Mouse (Mus musculus) adrenal gland, adult 8-10 months (tissue): Measurements from ENCODE around the gene Exoc3l4. TPM values are rescaled to one million over a fixed set of nuclear protein-coding genes. Genes with fewer than 3 reads are reported as not detected.

Experiments
- DNase-seq: peaks from one replicate; pipeline ENCODE4 v3.0.0; 2022
- total RNA-seq, 4 experiments: library from RNA; stranded (reverse); gene quantifications; 2 replicates each; pipeline ENCODE4 v1.2.4; 2022

Exoc3l4 gene
- total RNA-seq, 4 experiments from 2014 or later: 3.2 to 10.0 (median 7.8) TPM

DNA sequence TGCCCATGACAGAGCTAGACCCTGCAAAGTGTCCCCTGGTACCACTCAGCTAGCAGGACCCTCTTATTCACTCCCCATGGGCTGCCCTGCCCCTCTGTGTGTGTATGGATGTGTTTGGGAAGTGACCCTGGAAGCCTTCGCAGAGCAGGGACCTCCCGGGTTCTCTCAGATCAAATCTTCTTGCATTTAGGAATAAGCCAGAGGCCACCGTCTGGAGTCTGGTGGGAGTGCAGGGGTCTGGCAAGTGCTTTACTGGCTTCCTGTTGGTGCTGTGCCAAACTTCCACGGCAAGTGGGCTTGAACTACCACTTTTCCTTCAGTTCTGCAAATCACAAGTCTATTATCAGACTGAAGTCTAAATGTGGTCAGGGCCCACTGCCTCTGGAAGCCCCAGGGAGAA is 37.2 kb downstream of the Exoc3l4 start:
- DNase-seq: no peak

DNA sequence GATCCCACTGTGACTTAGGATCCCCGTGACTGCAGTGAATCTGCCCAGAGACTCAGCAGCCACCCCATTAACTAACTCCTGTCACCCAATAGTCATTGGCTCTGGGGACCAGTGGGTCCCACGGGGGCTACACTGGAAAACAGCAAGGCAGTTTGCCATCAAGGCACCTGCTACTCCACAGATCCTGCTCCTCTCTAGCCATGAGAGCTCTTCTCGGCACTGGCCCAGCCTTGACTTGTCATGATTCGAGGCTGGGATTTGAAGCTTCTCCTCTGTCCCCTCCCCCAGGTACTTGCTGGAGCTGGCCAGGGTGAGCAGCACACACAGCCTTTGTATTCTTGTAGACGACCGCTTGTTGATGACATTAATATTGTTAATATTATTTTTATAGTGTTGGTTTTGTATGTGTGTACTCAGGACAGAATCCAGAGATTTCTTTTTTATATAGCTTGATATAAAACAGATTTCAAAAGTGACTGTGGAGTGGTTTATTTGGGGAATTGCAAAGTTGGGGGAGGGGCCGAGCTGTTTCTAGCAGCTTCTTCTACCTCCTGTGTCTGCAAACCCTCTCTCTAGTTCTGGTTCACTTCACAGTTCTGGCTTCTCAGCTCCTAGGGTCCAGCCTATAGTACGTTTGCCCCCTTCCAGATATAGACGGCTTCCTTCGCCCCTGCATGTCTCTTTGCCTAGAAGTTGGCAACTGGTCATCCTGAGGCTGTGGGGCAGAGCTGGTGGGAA is 37.9 kb downstream of the Exoc3l4 start:
- no peak for DNase-seq

DNA sequence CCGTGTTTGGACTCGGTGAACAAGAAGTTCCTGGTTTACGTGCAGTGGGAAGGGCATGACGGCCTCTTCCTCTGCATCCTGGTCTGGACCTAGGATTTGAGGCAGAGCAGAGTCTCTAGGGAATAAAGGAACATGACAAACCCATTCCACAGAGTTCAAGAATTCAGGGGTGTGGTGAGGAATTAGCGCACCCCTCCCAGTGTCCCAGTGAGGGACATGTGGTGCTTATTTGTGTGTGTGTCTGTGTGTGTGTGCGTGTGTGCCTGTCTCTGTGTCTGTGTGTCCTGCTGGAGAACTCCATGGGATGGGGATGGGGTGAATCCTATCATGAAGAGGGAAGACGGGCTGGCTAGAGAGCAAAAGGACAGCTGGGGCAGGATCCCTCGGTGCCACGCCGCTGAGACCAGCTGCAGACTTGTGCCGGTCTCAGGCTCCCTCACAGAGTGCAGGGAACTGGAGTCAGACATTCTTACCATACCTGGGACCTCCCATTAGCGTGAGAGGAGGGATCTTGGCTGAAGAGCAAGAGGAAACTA is 38.6 kb downstream of the Exoc3l4 start:
- no peak for DNase-seq

DNA sequence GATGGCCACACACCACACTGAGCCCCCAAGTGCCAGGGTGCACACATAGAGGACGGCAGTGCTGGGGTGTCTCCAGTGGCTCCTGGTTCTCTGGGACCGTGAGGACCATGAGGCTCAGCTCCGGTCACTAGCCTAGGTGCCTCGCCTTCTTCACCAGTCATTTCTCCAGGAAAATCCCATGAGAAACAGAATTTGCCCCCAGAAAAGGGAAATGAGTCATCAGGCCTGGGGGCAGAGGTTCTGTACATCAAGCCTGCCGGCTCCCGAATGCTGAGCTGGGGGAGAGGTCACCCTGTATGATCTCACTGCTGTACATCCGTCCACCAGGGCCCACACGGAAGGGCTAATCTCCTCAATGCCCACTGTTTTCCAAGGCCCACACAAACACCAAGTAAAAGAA is 39.0 kb downstream of the Exoc3l4 start:
- DNase-seq: no peak

DNA sequence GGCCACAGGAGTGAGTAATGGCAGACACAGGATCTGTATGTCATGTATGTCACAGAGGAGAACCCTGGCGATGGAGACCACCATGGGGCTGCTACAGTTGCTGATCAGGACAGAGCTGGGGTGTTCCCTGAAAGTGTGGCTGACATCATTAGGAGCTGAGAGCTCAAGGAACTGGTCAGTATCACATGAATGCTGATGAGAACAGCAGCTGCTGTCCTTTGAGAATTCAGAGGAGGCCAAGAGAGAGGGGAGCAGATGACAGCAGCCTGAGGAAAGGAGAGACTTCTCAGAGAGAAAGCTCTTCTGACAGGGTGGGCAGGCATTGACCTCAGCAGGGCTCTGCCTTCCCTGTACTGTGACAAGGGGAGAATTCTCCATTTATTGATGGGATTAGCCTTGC is 40.9 kb downstream of the Exoc3l4 start:
- DNase-seq: no peak

DNA sequence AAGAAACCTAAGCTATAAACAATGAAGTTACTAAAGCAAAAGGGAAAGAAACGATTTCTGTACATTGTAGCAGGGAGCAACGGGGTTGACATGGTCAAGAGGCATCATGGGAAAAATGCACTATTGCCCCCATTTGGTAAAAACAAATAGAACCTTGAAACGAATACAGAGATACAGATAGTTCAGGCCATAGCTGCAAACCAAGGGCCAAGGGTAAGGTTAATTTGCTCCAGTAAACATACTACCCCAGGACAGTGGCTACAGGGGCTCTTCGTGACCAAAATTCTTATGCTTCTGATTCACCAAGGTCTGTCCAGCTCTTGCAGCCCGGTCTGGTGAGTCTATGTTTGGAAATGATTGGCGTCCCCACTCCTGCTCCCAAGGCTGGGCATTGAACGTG is 46.8 kb downstream of the Exoc3l4 start:
- no peak for DNase-seq

DNA sequence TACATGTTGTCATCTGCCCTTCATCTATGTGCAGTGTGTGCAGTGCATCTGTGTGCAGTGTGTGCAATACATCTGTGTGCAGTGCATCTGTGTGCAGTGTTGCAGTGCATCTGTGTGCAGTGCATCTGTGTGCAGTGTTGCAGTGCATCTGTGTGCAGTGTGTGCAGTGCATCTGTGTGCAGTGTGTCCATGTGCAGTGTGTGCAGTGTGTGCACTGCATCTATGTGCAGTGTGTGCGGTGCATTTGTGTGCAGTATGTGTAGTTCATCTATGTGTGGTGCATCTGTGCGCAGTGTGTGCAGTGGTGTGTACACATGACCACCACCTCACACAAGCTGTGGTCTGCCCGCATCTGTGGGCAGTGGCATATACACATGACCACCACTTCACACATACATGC is 49.6 kb downstream of the Exoc3l4 start:
- DNase-seq: no peak

DNA sequence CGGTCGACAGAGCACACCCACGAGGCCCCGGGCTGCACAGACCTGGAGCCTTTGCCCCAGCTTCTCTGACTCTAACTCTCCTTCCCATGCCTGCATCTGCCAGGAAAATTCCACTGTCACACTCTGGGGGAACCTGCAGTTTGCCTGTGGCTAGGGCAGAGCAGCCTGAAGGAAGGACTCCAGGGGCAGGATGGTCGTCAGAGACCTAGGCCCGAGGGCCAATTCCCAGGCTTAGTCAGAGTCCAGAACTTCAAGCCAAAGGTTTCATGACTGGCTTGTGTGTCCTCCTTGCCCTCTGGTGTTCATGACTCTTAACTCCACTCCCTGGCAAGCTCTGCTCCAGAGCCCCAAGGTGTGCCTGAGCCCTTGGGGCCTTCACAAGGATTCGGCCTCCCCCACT is 51.4 kb downstream of the Exoc3l4 start:
- no peak for DNase-seq

DNA sequence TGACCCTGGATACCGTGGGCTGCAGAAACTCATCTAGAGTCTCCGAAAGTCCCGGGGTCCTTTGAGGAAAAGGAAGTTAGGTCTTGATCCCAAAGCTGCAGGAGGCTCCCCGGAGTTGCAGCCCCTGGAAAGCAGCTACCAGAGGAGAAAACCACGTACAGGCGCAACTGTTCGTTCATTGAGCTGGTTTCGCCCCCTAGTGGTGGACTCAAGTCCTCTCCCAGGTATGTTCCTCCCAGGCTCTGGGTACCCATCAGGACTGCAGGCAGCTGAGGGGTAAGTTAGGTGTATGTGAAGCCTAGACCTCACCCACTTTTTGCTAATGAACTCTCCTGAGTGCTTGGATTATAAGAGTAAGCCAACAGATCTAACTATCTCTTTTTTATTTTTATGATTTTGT is 52.7 kb downstream of the Exoc3l4 start:
- DNase-seq: no peak

DNA sequence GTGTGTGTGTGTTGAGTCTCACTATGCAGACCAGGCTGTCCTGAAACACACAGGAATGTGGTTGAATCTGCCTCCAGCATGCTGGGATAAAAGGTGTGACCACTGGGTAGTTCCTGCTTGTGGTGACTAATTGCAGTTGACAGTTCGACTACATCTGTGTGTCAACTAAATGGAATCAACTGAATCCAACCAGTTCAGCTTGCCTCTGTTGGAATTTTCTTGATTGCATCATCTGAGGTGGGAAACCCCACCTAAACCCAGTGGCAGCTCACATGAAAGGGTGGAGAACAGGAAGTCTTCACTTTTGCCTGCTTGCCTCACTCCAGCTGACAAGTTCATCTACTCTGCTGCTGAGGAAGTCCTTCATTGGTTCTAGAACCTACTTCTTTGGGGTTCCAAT is 54.3 kb downstream of the Exoc3l4 start:
- no peak for DNase-seq

DNA sequence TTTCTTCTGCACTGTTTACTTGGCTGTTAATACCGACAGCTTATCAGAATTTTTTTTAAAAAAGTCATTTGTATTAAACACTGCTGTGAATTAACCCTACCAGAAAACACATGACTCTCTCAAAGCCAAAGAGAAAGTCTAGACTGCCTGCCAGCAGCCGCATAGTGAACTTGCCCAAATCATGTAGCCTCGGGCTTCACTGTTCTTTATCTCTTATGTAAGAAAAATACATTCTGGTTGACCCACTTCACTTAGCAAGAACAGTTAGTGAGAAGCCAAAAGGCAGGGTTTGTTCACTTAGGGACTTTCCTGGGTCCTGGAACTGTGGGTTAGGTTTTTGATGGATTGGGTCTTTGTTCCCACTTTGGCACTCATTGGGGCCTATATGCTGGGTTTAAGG is 54.9 kb downstream of the Exoc3l4 start:
- DNase-seq: no peak

DNA sequence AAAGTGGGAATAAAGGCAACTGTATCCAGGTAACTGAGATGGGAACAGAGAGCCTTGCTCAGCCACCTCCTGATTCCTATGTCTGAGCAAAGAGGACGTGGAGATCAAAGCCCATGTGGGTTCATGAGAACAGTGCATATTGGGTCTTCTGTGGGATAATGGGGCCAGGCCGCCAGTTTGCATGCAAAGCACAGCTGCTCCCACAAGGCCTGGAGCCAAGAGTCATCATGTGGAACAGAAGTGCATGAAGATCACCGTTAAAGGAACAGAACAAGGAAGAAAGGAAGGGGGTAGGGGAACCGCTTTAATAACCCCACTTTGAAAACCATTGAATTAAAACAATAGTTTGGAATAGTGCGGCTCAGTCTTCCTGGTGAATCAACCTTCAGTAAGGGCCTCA is 56.1 kb downstream of the Exoc3l4 start:
- no peak for DNase-seq

DNA sequence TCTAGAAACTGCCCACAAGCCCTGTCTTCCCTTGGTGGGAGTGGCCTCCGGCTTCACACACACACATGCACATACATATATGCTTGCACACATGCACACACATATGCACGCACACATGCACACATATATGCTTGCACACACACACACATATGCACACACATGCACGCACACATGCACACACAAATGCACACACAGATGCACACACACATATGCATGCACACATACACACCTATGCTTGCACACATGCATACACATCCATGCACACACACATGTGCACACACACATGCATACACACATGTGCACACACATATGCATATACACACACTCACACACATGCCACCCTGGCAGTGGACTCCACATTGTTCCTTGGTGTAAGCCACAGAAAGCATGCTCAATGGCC is 57.6 kb downstream of the Exoc3l4 start:
- no peak for DNase-seq

DNA sequence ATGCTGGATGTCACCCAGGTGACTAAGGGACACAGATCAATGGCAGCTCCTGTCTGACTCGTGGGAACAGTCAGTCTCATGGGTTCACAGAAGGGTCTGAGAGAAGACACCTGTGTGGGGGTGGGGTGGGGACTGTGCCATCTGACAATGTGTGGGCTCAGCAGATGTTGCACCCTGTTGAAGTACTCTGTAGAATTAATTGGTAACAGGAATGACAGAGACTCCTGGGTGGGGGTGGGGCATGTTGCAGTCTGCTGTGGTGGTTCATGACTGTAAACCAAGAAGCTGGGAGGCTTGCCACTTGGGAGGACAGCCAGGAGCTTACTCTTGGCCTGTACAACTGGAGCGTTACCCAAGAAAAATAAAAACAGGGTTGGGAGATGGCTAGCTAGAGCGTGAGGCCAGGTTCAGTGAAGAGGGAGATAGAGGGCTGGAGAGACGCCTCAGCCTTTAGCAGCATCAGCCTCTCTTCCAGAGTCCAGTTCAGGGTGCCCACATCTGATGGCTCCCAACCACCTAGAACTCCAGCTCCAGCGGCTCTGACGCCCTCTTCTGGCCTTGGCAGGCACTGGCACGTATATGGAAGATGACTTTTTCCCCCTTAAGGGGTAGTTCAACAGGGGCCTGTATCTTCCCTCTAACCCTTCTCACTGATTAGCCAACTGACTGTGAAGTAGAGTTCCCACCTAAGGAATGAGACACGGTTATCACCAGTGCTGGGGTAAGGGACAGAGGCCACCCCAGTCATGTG is 58.3 kb downstream of the Exoc3l4 start:
- DNase-seq: no peak

DNA sequence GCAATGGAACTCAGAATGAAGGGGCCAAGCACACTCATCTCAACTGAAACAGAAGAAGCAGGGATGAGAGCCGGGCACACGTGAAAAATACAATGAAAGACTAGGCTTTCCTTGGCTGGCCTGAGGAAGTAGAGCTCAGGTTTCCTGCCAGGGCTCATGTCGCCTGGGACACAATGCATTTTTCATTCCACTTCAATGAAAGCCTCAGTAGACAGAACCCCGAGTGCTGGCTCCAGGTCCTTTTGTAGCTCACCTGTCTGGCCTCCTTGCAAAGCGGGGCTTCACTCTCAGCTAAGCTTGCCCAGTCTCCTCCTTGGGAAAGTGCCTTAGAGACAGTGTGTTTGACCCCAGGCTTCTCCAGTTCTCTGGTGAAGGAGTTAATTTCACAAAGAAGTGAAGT is 62.1 kb downstream of the Exoc3l4 start:
- no peak for DNase-seq

DNA sequence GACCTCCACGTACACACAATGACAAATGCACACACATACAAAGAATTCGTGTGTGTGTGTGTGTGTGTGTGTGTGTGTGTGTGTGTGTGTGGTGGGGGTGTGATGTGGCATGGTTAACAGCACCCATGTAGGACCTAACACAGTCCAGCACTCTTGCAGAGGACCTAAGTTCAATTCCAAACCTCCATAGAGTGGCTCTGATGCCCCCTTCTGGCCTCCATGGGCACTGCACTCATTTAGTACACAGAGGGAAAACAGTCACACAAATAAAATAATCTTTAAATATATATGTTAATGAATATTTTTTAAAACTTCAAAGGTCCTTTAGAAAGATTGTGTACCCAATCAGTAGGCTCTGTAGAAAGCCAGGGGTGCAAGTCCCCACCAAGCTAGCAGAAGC is 63.1 kb downstream of the Exoc3l4 start:
- DNase-seq: no peak

Other genes with a start within 250 kb of the Exoc3l4 start
- not detected for gene 4930595D18Rik, start 232.5 kb upstream of the Exoc3l4 start, total RNA-seq
- under 1 TPM in 1 of 4 experiments, not detected in 3; 0.32 TPM for gene Amn, start 145.9 kb upstream of the Exoc3l4 start, total RNA-seq
- gene Cdc42bpb, start 39.3 kb upstream of the Exoc3l4 start, total RNA-seq: 100 to 1,000 TPM; 112 to 162 (median 141) TPM
- gene Lbhd2, start 10.2 kb upstream of the Exoc3l4 start, total RNA-seq: 1 to 10 TPM in 1 of 4 experiments, under 1 TPM in 3; 0.67 to 1.0 (median 0.78) TPM
- gene Tnfaip2, start 25.5 kb downstream of the Exoc3l4 start, total RNA-seq: 10 to 100 TPM; 14.3 to 28.0 (median 17.7) TPM
- gene Gm266, start 68.8 kb downstream of the Exoc3l4 start, total RNA-seq: not detected
- gene Eif5, start 121.0 kb downstream of the Exoc3l4 start, total RNA-seq: 100 to 1,000 TPM; 301 to 395 (median 347) TPM
- 100 to 1,000 TPM in 1 of 4 experiments, 10 to 100 TPM in 3; 78.4 to 115 (median 93.2) TPM for gene Mark3, start 157.5 kb downstream of the Exoc3l4 start, total RNA-seq